Mouse (Mus musculus): ENCODE measurements around the gene Foxk1. TPM values are rescaled to one million over a fixed set of nuclear protein-coding genes. Genes with fewer than 3 reads are reported as not detected.

Gene Foxk1
- polyA plus RNA-seq, 1 experiment from 2014 or later, result 4.1 TPM

DNA sequence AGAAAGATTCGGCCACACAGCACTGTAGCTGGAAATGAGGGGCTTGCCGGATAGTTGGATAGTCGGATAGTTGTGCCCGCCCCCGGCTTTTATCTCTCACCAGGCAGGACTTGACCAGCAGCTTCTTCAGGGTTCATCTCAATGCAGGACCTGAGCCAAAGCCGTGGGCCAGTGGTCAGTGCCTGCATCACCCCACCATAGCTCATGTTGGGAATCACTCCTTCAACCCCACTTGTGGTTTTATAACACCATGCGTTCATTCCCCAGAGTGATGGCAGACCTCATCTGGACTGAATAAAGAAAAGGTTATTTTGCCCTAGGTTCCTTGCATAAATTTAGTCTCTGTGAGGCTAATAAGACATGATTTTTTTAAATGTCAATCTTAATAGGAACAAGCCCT is 9.1 kb downstream of the Foxk1 start:
- no peak overlapping the region for H3K27ac ChIP-seq (ENCODE audit: low read depth, low read length)
- H3K36me3 ChIP-seq (ENCODE audit: control insufficient read depth, insufficient read depth, low read length), result 0 out of 2 replicates have a peak, but pooled peaks cover 3% of the 10 kb centered on the region

DNA sequence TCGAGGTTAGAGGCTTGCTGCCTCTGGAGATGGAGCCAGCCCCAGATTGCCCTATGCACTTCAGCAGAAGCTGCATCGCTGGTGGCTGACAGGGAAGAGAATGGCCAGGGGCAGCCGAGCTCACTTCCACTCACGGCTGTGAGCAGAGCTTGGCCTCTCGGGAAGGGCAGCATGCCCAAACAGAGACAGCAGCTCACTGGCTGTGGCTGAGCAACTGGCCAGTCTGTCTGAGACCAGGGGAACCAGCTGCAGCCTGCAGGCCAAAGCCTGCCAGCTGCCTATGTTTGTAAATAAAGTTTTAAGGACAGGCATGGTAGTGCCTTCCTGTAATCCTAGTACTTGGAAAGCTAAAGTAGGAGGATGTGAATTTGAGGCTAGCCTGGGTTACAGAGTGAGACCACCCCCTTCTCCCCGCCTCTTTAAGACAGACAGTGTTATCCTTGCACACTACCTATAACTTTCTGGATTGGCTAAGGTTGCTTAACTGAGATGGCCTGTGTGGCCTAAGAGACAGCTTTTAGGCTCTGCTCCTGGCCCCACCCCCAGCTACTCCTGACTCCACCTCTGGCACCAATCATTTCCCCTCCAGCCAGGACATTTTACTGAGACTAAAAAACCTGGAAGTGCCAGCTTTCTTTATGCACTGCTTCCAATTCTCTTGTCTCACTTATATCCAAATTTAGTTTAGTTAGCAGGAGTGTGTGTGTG is 11.5 kb downstream of the Foxk1 start:
- H3K27ac ChIP-seq (ENCODE audit: low read depth, low read length), result no peak overlapping the region

More for the DNA sequence above, 9.1 kb downstream of the Foxk1 start:
- no peak overlapping the region for H3K4me2 ChIP-seq (replicated peaks; ENCODE audit: low read depth, low read length)
- DNase-seq (ENCODE audit: low spot score), result no peak
- H3K4me3 ChIP-seq (ENCODE audit: low read depth, low read length), result no peak overlapping the region
- H3K4me1 ChIP-seq (replicated peaks; ENCODE audit: control insufficient read depth, insufficient read depth, low read length), result peaks cover 5% of the 10 kb centered on the region
- H3K27me3 ChIP-seq (ENCODE audit: control insufficient read depth, insufficient read depth, low read length), result no peaks in the 10 kb centered on the region
- H3K9ac ChIP-seq (ENCODE audit: low read depth, low read length), result no peak overlapping the region
- 53% methylated on average over 7 of the region's 7 CpGs for WGBS
- H3K9me3 ChIP-seq (ENCODE audit: control insufficient read depth, low read length), result no peaks in the 10 kb centered on the region
- no peak for ATAC-seq (ENCODE audit: low FRiP score)

DNA sequence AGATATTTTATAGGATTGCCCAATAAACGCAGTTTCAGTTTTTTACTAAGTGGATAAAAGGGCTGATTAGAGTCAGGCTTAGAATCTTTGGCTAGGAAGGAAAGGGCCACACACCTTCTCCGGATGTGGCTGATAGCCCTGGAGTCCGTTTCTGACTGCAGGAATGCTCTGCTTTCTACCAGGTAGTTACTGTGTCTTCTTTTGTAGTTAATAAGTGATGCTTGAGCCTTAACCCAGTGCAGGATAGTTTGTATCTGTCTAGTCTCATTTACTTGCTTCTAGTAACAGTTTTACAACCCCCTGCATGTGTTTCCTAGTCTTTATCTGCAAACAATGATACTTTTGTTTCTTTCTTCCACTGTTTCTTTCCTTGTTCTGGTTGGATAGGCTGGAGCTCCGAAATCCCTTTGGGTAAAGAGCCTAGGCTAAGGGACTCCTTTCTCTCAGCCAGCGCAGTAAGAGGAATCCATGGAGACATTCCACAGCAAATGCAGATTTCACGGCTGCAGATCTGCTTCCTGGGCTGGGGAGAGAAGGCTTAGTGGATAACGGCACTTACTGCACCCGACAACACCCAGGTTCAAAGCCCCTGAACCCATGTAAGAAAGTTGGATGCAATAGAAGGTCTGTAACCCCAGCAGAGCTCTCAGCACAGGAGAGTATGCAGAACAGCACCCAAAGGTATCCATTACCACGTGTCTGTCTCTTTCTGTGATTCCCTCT is 12.6 kb downstream of the Foxk1 start:
- no peak overlapping the region for H3K9ac ChIP-seq (ENCODE audit: low read depth, low read length)
- ATAC-seq (ENCODE audit: low FRiP score), result no peak

More for the DNA sequence above, 11.5 kb downstream of the Foxk1 start:
- no peaks in the 10 kb centered on the region for H3K9me3 ChIP-seq (ENCODE audit: control insufficient read depth, low read length)
- H3K36me3 ChIP-seq (ENCODE audit: control insufficient read depth, insufficient read depth, low read length), result no peaks in the 10 kb centered on the region
- H3K9ac ChIP-seq (ENCODE audit: low read depth, low read length), result no peak overlapping the region
- ATAC-seq (ENCODE audit: low FRiP score) (no peak), DNase-seq (ENCODE audit: low spot score) (no peak)
- H3K27me3 ChIP-seq (ENCODE audit: control insufficient read depth, insufficient read depth, low read length), result no peaks in the 10 kb centered on the region
- no peak overlapping the region for H3K4me3 ChIP-seq (ENCODE audit: low read depth, low read length)
- 67% methylated on average over 6 of the region's 6 CpGs for WGBS
- peaks cover 11% of the 10 kb centered on the region for H3K4me1 ChIP-seq (replicated peaks; ENCODE audit: control insufficient read depth, insufficient read depth, low read length)
- H3K4me2 ChIP-seq (replicated peaks; ENCODE audit: low read depth, low read length), result no peak overlapping the region

DNA sequence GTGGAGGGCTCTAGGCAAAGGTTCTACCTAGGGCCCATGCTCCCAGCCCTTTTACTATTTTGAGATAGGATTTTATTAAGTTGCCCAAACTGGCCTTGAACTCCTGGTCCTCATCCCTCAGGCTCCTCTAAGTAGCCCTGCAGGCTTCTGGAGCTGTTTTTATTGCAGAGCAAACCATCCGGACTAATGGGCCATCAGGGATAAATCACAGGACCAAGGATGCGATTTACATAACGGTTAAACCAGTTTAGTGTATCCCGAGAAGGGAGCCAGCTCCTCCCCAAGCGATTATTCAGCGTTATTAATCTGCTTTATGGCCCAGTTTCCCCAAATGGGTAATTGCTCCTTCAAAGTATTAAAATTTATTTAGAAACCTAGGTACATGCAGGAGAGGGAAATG is 14.1 kb downstream of the Foxk1 start:
- H3K4me1 ChIP-seq (replicated peaks; ENCODE audit: control insufficient read depth, insufficient read depth, low read length), result peaks cover 11% of the 10 kb centered on the region
- no peak overlapping the region for H3K27ac ChIP-seq (ENCODE audit: low read depth, low read length)
- no peak overlapping the region for H3K4me2 ChIP-seq (replicated peaks; ENCODE audit: low read depth, low read length)
- no peak overlapping the region for H3K4me3 ChIP-seq (ENCODE audit: low read depth, low read length)
- no peaks in the 10 kb centered on the region for H3K27me3 ChIP-seq (ENCODE audit: control insufficient read depth, insufficient read depth, low read length)
- WGBS, result 63% methylated on average over 6 of the region's 6 CpGs
- no peak overlapping the region for H3K9ac ChIP-seq (ENCODE audit: low read depth, low read length)
- no peaks in the 10 kb centered on the region for H3K9me3 ChIP-seq (ENCODE audit: control insufficient read depth, low read length)
- H3K36me3 ChIP-seq (ENCODE audit: control insufficient read depth, insufficient read depth, low read length), result no peaks in the 10 kb centered on the region
- ATAC-seq (ENCODE audit: low FRiP score) (no peak), DNase-seq (ENCODE audit: low spot score) (no peak)

More for the DNA sequence above, 12.6 kb downstream of the Foxk1 start:
- DNase-seq (ENCODE audit: low spot score), result no peak
- H3K4me2 ChIP-seq (replicated peaks; ENCODE audit: low read depth, low read length), result no peak overlapping the region
- no peaks in the 10 kb centered on the region for H3K27me3 ChIP-seq (ENCODE audit: control insufficient read depth, insufficient read depth, low read length)
- H3K4me1 ChIP-seq (replicated peaks; ENCODE audit: control insufficient read depth, insufficient read depth, low read length), result peaks cover 11% of the 10 kb centered on the region
- no peak overlapping the region for H3K27ac ChIP-seq (ENCODE audit: low read depth, low read length)
- H3K9me3 ChIP-seq (ENCODE audit: control insufficient read depth, low read length), result no peaks in the 10 kb centered on the region
- WGBS, result 29% methylated on average over 9 of the region's 9 CpGs
- H3K36me3 ChIP-seq (ENCODE audit: control insufficient read depth, insufficient read depth, low read length), result no peaks in the 10 kb centered on the region
- no peak overlapping the region for H3K4me3 ChIP-seq (ENCODE audit: low read depth, low read length)

DNA sequence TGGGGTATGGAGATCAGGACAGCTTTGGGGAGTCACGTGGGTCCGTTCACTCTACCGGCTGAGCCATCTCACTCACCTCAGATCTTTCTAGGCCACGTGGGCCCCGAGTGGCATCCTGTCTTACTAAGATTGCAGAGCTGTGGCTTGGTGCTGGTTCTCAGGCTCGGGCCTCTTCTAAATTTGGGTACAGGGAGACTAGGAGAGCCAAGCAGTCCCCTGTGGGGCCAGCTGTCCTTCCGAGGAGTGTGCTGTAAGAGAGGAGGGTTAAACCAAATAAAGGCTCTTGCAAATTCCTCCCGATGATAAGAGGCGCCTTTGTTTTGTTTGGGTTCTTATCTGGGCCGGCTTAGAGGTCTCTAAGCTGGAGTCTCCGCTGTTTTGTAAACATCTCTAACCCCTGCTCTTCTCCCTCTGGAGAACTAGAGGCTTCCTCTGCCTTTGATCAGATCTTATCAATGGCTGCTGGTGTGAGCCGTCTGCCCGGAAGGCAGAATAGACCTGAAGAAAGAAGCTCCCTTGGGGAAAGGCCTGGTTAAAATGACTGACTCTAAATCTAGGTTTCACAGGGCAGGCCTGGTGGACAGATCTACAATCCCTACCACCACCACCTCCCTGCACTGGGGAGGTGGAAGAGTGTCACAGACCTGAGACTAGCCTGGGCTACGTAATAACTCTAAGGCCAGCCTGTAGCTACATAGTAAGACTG is 14.9 kb downstream of the Foxk1 start:
- no peak for ATAC-seq (ENCODE audit: low FRiP score)
- Histone ChIP-seq H3K27me3 (ENCODE audit: control insufficient read depth, insufficient read depth, low read length) (no peaks in the 10 kb centered on the region), H3K27ac (ENCODE audit: low read depth, low read length) (peak overlapping the region; percentile 56; the same call in 1 of the 2 replicates), H3K4me1 (replicated peaks; ENCODE audit: control insufficient read depth, insufficient read depth, low read length) (peaks cover 11% of the 10 kb centered on the region), H3K9me3 (ENCODE audit: control insufficient read depth, low read length) (no peaks in the 10 kb centered on the region), H3K4me3 (ENCODE audit: low read depth, low read length) (no peak overlapping the region), H3K9ac (ENCODE audit: low read depth, low read length) (no peak overlapping the region), H3K4me2 (replicated peaks; ENCODE audit: low read depth, low read length) (no peak overlapping the region), H3K36me3 (ENCODE audit: control insufficient read depth, insufficient read depth, low read length) (no peaks in the 10 kb centered on the region)
- 20% methylated on average over 14 of the region's 14 CpGs for WGBS
- no peak for DNase-seq (ENCODE audit: low spot score)

DNA sequence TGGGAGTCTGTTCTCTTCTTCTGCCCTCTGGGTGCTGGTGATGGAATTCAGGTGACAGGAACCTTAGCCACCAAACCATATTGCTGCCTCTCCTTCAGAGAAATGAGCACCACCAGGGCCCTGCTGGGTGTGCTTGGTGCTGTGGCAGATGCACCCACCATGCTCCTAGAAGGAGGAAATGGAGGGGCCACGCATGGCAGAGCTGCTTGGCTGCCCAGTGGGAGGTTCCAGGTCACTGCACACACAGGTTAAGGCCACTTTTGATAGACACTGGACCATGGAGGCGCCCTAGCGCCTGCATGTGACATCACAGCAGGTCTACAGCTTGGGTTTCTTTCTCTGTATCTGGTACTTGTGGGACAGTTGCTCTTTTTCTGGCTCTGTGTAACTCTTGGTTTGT is 15.8 kb downstream of the Foxk1 start:
- no peak for ATAC-seq (ENCODE audit: low FRiP score)
- no peak overlapping the region for H3K4me2 ChIP-seq (replicated peaks; ENCODE audit: low read depth, low read length)
- H3K27me3 ChIP-seq (ENCODE audit: control insufficient read depth, insufficient read depth, low read length), result no peaks in the 10 kb centered on the region
- no peak overlapping the region for H3K9ac ChIP-seq (ENCODE audit: low read depth, low read length)
- no peak overlapping the region for H3K27ac ChIP-seq (ENCODE audit: low read depth, low read length)
- peaks cover 11% of the 10 kb centered on the region for H3K4me1 ChIP-seq (replicated peaks; ENCODE audit: control insufficient read depth, insufficient read depth, low read length)
- no peak for DNase-seq (ENCODE audit: low spot score)
- H3K4me3 ChIP-seq (ENCODE audit: low read depth, low read length), result no peak overlapping the region
- H3K36me3 ChIP-seq (ENCODE audit: control insufficient read depth, insufficient read depth, low read length), result no peaks in the 10 kb centered on the region
- WGBS, result 75% methylated on average over 3 of the region's 3 CpGs
- no peaks in the 10 kb centered on the region for H3K9me3 ChIP-seq (ENCODE audit: control insufficient read depth, low read length)

DNA sequence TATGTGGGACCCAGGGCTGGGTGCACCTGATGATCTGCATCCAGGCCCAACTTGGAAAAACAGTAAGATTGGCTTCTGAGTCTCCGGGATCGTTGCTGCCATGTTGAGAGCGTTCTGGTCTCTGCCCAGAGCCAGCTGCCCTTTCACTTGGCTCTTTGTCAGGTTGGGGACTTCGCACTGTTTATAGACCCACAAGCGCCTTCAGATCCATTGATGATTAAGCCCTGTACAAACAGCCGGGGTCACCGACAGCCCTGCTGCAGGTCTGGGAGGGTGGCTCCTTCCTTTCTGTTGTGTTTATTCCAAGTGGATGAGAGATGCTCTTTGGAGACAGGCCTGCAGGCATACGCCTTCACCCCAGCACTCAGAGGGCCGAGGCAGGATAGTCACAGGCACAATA is 16.6 kb downstream of the Foxk1 start:
- Histone ChIP-seq H3K9me3 (ENCODE audit: control insufficient read depth, low read length) (no peaks in the 10 kb centered on the region), H3K4me3 (ENCODE audit: low read depth, low read length) (no peak overlapping the region), H3K9ac (ENCODE audit: low read depth, low read length) (no peak overlapping the region), H3K4me1 (replicated peaks; ENCODE audit: control insufficient read depth, insufficient read depth, low read length) (peaks cover 11% of the 10 kb centered on the region), H3K27ac (ENCODE audit: low read depth, low read length) (no peak overlapping the region), H3K27me3 (ENCODE audit: control insufficient read depth, insufficient read depth, low read length) (no peaks in the 10 kb centered on the region), H3K36me3 (ENCODE audit: control insufficient read depth, insufficient read depth, low read length) (no peaks in the 10 kb centered on the region), H3K4me2 (replicated peaks; ENCODE audit: low read depth, low read length) (no peak overlapping the region)
- DNase-seq (ENCODE audit: low spot score) (no peak), ATAC-seq (ENCODE audit: low FRiP score) (no peak)
- whole genome bisulfite sequencing, result 79% methylated on average over 9 of the region's 9 CpGs

DNA sequence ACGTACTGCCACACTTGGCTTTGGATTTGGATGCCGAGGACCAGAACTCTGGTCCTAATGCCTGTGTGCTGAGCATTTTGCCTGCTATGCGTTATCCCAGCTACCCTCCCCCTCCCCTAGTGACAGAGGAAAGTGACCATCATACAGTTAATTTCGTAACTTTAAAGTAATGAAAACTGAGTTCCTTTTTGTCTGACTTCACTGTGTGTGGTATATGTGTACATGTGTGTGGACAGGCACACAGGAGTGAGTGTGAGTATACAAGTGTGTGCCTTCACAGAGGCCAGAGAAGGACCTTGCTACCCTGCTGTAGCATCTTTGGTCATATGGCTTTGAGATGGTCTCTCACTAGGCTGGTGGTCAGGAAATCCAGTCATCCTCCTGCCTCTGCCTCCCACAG is 17.1 kb downstream of the Foxk1 start:
- H3K27ac ChIP-seq (ENCODE audit: low read depth, low read length), result no peak overlapping the region

More for the DNA sequence above, 17.1 kb downstream of the Foxk1 start:
- H3K36me3 ChIP-seq (ENCODE audit: control insufficient read depth, insufficient read depth, low read length), result no peaks in the 10 kb centered on the region
- 90% methylated on average over 4 of the region's 4 CpGs for WGBS
- H3K4me2 ChIP-seq (replicated peaks; ENCODE audit: low read depth, low read length), result no peak overlapping the region
- H3K4me1 ChIP-seq (replicated peaks; ENCODE audit: control insufficient read depth, insufficient read depth, low read length), result peaks cover 11% of the 10 kb centered on the region
- H3K9ac ChIP-seq (ENCODE audit: low read depth, low read length), result no peak overlapping the region
- no peaks in the 10 kb centered on the region for H3K9me3 ChIP-seq (ENCODE audit: control insufficient read depth, low read length)
- H3K4me3 ChIP-seq (ENCODE audit: low read depth, low read length), result no peak overlapping the region
- DNase-seq (ENCODE audit: low spot score), result no peak
- no peaks in the 10 kb centered on the region for H3K27me3 ChIP-seq (ENCODE audit: control insufficient read depth, insufficient read depth, low read length)
- no peak for ATAC-seq (ENCODE audit: low FRiP score)

All from hindbrain, embryonic 11.5 days (tissue).